Mouse (Mus musculus) retina, postnatal 7 days (tissue): ENCODE data around the gene Lypd6b.

Experiments
- DNase-seq: peaks from one replicate; pipeline ENCODE4 v3.0.0-alpha.2; 2012; ENCODE audit warnings: low read depth, low spot score

Gene Lypd6b

DNA sequence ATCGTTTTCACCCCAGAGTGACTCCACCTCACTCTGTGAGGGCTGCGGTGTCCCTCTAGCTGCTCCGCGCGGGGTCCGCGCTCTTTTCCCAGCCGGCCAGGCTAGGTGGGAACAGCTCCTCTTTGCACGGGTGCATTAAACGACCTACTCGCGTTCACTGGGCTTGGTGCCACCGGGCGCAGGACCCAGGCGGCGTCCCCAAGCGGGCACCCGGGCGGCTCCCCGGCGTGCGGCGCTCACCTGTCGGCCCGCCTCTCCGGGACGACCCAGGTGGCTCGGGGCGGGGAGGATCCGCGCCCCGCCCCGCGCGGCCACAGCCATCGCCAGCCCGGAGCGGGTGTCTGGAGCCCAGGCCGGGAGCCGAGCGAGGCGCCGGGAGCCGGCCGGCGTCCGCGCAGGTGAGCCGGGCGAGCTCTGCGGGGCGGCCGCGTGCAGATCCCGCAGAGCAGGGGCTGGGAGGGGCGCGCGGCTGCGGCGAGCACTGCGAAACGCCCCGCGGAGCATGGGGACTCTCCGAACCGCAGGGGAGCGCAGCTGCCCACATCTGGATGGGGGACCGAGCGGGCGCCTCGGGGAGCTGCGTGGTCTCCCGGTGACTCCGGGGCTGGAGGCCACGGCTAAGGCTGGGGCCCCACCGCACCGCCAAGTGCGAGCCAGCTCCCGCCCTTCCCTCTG, at the start of gene Lypd6b:
Lypd6b (plus strand) TSS at position 313 of the 675 bp plus-strand sequence.
- no peak for DNase-seq

DNA sequence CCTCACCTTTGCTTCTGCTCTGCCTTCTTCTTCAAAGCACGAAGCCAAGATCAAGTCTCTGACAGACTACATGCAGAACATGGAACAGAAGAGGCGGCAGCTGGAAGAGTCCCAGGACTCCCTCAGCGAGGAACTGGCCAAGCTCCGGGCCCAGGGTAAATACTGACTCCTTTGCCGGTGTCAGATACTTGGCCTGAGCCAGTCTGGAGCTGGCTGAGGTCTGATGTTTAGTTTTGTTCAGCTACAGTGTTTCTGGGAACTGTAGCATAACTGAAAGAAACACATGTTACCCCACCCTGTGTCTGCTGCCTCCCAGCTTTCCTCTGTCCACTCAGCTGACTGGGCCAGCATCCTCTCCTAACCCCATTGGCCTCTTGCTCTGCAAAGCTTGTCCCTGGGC, 48.4 kb upstream of the Lypd6b start:
- DNase-seq: no peak

DNA sequence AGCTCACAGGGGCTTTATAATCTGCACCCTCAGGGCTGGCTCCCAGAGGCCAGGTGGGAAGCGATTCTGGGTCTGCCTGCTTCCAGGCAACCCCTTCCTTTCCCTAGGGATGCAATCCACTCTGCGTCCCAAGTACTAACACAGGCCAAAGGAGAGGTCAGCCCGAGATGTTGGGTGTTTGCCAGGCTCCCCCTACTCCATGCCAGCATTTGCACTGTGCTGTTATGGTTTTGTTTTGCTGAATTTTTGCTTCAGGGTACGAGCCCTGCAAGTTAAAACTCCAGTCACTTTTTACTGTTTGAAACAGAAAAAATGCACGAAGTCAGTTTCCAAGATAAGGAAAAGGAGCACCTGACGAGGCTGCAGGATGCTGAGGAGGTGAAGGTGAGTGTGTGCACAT, 46.5 kb upstream of the Lypd6b start:
- no peak for DNase-seq

DNA sequence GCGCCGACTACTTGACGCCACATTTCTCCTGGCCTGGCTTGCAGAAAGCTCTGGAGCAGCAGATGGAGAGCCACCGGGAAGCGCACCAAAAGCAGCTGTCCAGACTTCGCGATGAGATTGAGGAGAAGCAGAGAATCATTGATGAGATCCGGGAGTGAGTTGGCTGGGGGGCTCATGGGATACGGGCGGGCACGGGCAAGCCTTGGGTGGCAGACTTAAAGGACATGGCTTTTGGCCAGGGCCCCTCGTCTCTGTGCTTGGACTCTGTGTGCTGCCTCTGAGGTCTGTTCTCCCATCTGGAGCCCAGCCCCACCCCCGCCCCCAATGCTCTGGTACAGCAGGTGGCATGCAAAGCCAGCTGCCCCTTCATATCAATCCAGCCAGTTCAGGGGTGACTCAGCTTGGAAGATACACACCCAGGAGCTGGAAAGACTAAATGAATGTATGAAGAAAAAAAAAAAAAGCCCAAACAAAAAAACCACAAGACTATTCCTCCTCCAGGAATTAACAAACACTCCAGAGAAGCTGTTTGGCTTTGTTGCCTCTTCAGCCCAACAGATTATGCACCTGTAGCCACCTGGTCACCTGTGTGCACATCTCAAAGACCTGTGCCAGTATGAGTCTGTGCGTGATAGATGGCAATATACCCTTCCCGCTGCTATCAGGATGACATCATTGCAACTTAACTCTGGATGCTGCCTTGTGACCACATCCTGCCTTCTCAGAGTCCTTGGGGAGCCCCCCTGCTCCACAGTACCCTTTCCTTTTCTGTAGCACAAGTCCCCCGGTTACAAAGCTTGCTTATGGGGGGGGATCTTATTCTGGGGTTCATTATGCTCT, 45.4 kb upstream of the Lypd6b start:
- no peak for DNase-seq

DNA sequence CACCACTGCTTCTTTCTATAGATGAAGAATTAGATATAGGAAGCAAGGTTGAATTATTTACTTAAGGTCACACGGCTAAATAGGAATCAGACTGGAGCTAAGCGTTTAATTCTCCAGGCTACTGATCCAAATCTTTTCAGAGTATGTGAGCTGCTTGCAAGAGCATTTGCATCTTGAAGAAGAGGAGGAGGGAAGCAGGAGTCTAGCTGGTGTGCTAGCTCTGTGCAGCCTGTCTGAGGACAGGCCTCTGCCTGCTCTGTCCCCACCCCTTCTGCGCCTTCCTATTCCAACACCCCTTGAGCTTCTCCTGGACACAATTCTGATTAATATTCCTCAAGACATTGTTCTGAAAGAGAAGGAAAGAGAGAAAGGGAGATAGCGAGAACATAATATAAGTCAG, 44.6 kb upstream of the Lypd6b start:
- DNase-seq: no peak

DNA sequence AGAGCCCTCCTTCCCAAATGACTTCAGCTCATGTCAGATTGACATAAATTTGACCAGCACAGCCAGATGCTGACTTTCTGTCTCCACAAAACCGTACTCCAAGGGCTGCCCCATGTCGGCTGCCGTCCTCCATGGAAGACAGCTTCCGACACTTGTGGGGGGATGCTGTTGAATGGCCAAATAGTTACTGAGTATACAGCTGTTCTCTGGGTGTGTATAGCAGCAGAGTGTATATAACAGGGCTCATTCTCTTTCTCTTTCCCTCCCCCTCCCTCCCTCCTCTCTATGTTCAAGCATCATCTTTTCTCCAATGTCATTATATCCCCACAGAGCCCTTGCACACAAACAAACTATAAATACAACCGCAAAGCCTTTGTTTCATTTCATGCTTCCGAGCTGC, 43.7 kb upstream of the Lypd6b start:
- no peak for DNase-seq

DNA sequence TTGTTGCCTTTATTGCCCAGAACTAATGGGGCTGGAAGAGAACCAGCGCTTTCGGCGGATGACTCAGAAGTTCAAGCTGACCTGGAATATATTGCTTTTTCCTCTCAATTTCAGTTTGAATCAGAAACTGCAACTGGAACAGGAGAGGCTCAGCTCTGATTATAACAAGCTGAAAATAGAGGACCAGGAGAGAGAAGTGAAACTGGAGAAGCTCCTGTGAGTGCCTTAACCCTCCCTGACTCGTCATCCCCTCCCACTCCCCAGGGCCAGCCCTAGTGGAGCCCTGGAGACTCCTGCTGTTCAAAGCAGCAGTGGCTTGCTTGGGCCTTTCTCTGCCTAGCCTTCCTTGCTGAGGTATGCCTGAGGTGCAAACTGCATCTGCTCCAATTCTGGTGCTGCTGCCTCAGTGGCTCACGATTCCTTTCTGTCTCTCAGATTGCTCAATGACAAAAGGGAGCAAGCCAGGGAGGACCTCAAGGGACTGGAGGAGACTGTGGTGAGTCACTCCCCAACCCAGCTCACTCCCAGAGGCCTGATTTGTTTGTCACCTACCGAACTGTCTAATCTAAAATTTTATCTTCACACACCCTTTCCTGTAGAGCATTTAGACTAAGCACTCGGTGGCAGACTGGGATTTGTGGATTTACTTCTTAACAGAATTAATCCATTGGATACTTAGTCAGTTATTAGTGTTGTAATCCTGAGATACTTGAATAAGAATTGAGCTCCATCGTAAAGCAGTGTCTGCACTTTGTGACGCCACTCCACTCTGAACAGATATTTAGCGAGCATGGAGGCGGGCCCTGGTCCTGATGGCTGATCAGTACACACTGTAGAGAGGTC, 43.0 kb upstream of the Lypd6b start:
- no peak for DNase-seq

DNA sequence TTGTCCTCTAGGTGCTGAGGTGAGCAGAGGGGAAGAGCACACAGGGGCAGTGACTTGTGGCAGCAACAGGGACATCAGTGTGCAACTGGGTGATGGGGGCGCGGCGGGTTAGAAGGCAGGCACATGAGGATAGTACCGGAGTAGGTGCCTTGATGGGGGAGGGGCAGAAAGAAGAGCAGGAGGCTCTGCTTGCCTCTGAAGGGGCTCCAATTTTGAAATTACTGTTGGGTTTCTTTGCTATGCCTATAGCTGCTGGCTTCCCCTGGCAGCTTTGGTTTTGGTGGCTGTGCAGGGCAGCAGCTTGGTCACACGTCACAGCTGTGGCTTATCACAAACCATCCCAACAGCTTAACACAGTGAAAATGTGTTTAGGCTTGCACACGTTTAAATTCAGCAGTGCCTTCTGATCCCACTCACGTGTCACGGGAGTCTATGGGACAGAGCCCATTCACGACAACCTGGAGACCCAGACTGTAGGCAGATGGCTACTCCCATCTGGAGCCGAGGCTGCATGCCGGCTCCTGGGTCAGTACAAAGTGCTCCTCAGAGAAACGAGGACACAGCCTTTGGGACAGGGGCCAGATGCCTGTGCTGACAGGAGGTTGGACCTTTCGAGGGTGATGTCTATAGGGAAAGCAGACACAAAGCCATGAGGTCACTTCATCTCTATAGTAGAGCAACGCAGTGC, 42.2 kb upstream of the Lypd6b start:
- no peak for DNase-seq

DNA sequence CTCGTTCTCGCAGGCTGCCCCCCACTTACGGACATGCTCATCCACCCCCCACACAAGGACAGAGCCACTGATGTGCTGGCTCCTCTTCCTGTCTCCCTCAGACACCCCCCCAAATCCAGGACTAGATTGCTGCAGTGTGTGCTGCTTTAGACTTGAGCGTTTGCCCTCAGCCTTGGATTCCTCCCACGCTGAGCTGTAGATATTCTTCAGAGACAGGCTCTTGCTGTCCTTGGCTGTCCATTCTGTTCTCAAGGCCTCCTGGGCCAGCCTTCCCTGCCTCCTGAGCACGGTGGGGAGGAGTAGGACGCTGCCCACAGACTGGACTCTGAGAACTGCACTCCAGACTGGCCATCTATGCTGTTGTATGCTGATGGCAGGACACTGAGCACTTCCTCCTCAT, 40.5 kb upstream of the Lypd6b start:
- no peak for DNase-seq

DNA sequence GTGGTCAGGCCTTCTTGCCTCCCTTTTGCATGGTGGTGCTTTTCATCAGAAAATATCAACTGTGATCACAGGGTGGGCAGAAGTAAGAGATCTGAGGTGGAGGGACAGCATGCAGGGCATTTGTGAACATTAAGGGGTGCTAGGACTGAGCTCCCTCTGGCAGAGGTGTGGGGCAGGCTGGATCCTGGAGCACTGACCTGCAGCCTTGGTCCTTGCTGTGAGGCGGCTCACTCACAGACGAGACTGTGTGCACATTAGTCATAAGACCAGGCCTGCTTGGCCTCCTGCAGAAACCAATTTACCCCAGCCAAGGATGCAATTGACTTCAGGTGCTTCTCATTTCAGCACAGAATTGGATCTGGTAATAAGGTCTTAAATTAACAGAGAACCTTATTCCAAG, 39.8 kb upstream of the Lypd6b start:
- DNase-seq: no peak

DNA sequence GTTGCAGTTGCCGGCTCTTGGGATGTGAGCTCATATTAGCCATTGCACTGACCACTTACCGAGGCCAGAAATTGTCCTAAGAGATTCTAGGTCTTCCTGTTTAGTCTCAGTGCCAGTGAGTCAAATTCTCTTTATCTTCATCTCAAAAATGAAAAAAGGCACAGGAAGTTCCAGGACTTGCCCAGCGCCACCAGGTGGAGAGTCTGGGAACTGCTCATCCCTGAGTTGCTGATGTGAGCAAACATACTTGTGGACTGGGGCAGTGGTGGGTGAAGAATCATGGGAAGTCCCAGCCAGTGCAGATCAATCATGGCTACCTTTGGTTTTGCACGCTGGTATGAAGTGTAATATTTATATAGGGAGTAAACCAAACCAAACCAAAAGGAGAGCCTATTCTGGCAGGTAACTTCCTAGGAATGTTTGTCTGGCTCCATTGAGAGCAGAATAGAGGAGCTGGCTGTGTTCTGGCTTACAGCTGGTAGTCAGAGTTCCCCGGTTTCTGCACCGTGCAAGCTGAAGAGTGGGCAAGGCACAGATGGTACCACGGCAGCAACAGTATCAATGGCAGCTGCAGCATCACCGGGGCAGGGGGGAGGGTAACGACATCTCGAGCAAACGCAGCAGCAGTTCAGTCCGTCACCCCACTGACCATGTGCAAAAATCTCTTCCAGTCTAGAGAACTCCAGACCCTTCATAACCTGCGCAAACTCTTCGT, 38.7 kb upstream of the Lypd6b start:
- DNase-seq: no peak

DNA sequence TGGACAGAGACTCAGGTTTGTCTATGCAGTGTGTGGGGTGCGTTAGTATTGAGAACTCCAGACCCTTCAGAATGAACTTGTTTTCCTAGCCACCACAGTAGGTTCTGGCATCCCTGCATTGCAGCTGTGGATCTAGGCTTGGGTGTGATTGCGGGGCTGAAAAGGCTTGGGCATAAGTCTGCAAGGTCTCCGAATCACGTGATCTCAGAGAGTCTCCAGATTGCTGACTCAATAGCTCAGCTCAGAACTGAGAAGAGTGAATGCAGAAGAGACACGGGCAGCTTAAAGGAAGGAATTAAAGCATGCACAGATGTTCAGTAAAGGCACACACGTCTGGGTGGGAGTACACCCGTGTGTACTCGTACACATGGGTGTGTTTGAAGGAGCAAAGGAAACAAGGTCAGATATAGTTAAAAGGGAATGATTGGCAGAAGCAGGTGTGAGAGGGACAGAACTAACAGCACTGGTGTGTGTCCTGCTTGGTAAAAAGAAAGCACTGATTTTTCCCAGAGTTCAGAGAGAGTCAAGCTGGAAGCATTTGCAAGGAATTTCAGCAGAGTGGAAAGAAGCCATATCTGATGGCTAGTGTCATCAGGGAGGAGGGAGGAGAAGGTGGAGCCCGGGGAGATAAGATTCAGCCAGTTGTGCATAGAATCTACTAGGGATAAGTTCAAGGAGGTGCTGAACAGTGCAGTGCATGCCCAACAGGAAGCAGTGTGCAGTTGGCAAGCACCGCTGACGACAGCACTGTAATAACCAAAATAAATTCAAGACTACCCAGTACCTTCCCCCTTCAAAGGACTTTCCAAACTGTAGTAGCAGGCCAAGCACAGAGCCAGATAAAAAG, 37.5 kb upstream of the Lypd6b start:
- DNase-seq: no peak

DNA sequence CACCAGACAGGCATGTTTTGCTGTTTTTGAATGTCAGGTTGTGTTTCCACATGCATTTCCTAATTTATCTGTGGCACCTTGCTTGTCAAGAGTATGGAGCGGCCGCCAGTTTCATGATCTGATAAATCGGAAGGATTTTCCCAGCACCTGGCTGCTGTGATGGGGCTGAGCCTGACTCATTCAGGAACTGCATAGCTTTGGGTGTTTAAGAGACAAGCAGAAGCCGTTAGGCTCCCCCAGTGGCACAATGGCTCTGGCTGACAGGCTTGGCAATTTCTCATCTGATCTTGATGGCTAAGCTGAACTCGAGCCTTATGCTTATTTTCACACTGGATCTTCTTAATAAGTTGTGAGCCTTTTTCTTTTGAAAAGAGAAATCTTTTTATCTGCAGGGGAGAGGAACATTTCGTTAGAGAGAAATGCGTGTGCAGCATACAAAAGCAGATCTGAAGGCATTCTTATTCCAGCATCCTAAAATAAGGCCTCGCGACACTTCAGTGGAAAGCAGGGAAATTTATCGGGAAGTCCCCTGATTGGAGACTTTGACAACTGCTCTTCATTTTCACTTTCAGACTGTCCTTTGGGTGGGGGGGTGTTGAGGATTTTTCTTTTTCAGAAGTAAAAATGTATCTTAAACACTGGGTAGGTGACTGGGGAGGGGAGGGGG, 35.8 kb upstream of the Lypd6b start:
- no peak for DNase-seq

DNA sequence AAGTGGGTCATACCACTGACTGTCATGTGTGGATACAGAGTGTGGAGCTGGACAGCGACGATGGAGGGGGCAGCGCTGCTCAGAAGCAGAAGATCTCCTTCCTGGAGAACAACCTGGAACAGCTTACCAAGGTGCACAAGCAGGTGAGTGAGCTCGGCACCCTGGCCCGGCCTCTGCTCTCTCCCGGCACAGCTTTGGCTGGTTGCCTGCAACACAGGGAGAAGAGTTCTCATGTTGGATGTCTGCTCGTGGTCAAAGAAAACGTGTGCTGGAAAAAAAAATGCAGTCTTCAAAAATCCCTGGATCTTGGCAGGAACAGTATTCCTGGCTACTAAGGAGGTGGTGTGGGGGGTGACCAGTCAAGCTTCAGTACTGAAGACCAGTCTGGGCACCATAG, 35.3 kb upstream of the Lypd6b start:
- DNase-seq: no peak

DNA sequence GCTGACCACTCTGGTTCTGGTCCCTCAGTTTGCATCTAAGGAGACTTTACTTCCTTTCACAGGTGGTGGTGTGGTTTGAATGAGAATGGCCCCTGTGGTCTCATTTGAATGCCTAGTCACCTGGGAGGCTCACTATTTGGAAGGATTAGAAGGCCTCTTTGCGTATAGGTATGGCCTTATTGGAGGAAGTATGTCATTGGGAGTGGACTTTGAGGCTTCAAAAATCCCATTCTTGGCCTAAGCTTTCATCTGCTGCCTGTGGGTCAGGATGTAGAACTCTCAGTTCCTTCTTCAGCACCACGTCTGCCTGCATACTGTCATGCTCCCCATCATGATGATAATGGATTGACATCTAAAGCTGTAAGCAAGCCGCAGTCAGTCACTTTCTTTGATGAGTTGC, 34.4 kb upstream of the Lypd6b start:
- DNase-seq: no peak

DNA sequence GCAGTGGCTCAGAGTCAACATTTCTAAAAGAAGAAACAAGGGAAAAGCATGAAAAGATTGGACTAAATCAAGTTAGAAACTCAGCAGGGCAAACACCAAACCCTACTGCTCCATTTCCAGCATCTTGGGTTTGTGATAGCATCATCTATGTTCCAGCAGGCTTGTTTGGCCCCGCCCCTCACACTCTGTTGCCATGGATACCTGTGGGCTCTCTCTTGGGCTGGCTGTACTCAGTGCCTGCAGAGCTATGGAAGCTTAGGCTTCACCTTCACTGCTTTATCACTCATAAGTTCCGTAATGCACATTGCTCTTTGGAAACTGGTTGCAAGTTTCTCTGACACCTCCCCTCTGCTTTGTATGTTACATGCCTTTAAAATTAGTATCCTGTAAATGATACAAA, 32.4 kb upstream of the Lypd6b start:
- no peak for DNase-seq

DNA sequence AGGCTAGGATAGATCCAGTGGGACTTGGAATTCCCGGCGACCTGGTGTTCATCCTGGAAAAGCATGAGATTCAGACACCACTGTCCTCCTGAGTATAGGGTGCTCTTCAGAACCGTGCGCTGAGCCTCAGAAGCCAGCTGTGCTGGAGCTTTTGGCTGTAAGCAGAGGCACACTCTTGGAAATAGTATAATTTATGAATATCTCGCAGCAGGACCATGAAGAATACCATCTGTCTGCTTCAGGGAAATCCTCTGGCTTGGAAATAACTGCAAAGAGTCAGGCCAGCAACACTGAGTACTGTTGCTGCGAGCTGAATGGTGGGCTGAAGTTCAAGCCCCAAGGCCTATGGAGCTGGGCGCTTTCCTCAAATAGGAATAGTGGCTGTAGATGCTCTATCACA, 29.9 kb upstream of the Lypd6b start:
- no peak for DNase-seq

DNA sequence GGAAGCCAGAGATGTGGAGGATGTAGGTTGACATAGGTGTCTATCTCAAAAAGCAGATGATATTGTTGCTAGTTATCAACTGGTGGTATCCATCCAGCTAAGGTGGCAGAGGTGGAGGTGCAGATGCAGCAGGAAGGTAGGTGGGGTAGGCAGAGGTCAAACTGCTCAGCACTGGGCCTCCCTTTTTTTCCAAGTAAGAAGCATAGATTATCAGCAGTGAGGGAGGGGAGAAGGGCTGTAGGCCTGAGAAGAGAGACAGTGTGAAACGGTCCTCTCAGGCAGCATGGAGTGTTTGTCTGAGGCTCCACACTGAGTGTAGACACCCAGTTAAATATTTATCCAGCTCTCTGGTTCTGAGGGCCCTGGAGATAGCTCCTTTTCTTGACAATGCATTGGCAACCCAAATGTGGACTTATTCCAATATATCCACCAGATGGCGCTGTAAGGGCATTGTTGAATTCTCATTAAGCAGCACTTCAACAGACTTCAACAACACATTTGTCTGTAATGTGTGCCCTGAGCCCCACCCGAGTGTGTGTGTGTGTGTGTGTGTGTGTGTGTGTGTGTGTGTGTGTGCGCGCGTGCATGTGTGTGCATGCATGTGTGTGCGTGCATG, 23.0 kb upstream of the Lypd6b start:
- DNase-seq: peak; percentile 75

DNA sequence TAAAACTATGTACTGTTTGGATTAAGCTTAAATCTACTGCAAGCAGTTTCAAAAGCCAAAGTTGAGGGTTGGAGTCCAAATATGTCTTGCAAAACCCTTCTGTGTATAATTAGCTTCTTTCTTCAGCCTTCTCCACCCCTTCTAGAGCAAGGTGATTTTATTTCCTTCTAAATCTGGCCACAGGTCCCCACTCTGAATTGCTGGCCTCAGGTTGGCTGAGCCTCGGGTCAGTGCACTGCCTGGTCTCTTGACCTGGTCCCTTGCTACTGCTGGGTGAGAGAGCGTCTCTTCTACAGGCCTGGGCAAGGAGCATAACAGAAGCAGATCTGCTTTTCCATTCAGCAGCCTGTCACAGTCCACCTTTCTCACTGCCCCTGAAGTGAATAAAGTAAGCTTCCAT, 18.6 kb upstream of the Lypd6b start:
- DNase-seq: no peak
